Mouse (Mus musculus): Measurements from ENCODE around the gene Rgs3.
A peak's percentile ranks its signal among the peaks of the same experiment; 100 is the strongest.

Rgs3 gene

GRCm38 (mm10) chr4:62729191-62729590, 169.5 kb downstream of the Rgs3 start:
- DNase-seq = no peak

- DNase-seq = no peak
Observed at GRCm38 (mm10) chr4:62729941-62730340, 170.3 kb downstream of the Rgs3 start.

GRCm38 (mm10) chr4:62730861-62731260, 171.2 kb downstream of the Rgs3 start:
- no peak for DNase-seq

GRCm38 (mm10) chr4:62731531-62732063, 171.9 kb downstream of the Rgs3 start:
- DNase-seq = no peak

- DNase-seq = peak; percentile 37
Observed at GRCm38 (mm10) chr4:62732096-62732495, 172.4 kb downstream of the Rgs3 start.

- no peak for DNase-seq
Observed at GRCm38 (mm10) chr4:62732840-62733239, 173.2 kb downstream of the Rgs3 start.

GRCm38 (mm10) chr4:62733938-62734337, 174.3 kb downstream of the Rgs3 start:
- no peak for DNase-seq

- DNase-seq = no peak
Observed at GRCm38 (mm10) chr4:62735291-62735690, 175.6 kb downstream of the Rgs3 start.

- DNase-seq = no peak
Observed at GRCm38 (mm10) chr4:62735878-62736277, 176.2 kb downstream of the Rgs3 start.

GRCm38 (mm10) chr4:62736421-62736820, 176.8 kb downstream of the Rgs3 start:
- peak; percentile 51 for DNase-seq

- no peak for DNase-seq
Observed at GRCm38 (mm10) chr4:62736904-62737303, 177.3 kb downstream of the Rgs3 start.

GRCm38 (mm10) chr4:62737983-62738695, 178.5 kb downstream of the Rgs3 start:
- DNase-seq = peak; percentile 68

- no peak for DNase-seq
Observed at GRCm38 (mm10) chr4:62738996-62739395, 179.3 kb downstream of the Rgs3 start.

- no peak for DNase-seq
Observed at GRCm38 (mm10) chr4:62739591-62739990, 179.9 kb downstream of the Rgs3 start.

- DNase-seq = no peak
Observed at GRCm38 (mm10) chr4:62740282-62741054, 180.8 kb downstream of the Rgs3 start.

GRCm38 (mm10) chr4:62741055-62741453, 181.4 kb downstream of the Rgs3 start:
- no peak for DNase-seq

GRCm38 (mm10) chr4:62741601-62742000, 182.0 kb downstream of the Rgs3 start:
- no peak for DNase-seq

GRCm38 (mm10) chr4:62742885-62743760, 183.5 kb downstream of the Rgs3 start:
- DNase-seq = no peak

GRCm38 (mm10) chr4:62744534-62744956, 184.9 kb downstream of the Rgs3 start:
- no peak for DNase-seq

- no peak for DNase-seq
Observed at GRCm38 (mm10) chr4:62744985-62745638, 185.5 kb downstream of the Rgs3 start.
